In the genomic region with DNA sequence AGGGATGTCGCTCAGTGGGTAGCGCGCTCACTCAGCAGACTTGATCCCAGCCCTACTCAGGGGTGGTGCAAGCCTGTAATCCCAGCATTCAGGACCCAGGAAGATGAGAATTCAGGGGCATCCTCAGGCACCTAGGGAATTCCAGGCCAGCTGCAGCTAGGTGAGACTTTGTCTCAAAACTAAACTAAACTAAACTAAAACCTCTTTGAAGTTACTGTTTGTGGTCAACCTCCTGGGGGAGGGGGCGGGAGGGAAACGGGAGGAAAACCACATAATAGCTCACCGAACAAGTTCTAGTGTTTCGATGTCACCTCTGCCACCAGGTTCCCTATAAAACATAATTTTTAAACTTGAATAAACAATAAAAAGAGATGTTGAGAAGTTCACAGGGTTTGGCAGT, we compare ENCODE assay signal across 9 mouse cellular contexts.
"Had no signal": no experiment of that assay in that cellular context is flagged by ENCODE, and none has a peak within 500 bp of the region (broad histone marks: within the 10 kb centered on the region; RNA-seq: fewer than 3 reads in every experiment).

No protein-coding gene starts in this region.

- H3K36me3 ChIP-seq: neural tube, embryonic 15.5 days had no signal

- H3K4me1 ChIP-seq: midbrain, embryonic 12.5 days; neural tube, embryonic 15.5 days had no signal

- H3K27me3 ChIP-seq: kidney, embryonic 15.5 days; limb, embryonic 12.5 days; midbrain, embryonic 12.5 days; neural tube, embryonic 15.5 days had no signal

- H3K4me3 ChIP-seq: kidney, embryonic 15.5 days; limb, embryonic 12.5 days; midbrain, embryonic 12.5 days; neural tube, embryonic 15.5 days had no signal

- H3K27ac ChIP-seq: kidney, embryonic 15.5 days; limb, embryonic 12.5 days; liver, embryonic 14.5 days; midbrain, embryonic 12.5 days; neural tube, embryonic 15.5 days had no signal

- DNase-seq: kidney, adult 2 months; kidney, postnatal 25 days; layer of hippocampus, postnatal 36 days; lung, adult 18-20 months had no signal
